Mouse (Mus musculus): Measurements from ENCODE around the gene Ano1. TPM values are rescaled to one million over a fixed set of nuclear protein-coding genes. Genes with fewer than 3 reads are reported as not detected.

Gene Ano1
- polyA plus RNA-seq, 1 experiment from 2014 or later = 7.5 TPM

DNA sequence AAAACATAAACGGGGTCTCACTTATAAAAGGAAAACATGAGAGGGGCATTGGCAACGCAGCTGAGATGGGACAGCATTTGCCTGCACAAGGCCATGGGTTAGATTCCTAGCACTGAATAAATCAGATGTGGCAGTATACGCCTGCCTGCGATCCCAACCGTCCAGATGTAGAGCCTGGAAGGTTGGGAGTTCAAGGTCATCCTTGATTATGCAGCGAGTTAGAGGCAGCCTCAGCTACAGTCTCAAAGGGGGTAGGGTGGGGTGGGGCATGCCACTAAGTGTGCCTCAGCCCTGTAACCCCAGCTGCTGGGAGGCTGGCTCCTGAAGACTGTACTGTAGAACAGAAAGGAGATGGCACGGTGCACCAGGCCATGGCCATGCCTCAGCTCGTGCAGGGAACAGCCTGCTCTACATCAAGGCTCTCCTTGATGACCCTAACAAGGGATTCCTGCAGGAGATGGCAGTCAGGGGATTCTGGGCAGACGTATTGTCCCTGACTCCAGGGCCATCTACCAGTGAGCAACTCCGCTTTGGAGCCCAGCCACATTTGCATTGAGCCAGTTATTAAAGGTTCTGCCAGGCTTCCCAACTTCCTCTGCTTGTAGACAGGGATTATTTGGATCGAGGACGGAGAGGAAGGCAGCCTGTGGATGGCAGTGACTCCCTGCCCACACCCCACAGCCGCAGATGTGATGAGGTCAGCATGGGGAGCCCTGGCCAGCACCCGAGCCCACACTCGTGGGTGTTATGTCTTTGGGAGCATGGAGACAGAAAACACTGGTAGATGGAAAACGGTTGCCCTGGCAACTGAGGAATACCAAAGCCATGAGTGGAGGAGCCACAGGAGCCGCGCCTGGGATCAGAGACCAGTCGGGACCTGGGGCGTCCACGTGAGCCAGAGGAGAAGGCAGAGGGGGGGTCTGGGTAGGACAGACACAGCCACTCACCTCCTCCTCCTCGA, 130.8 kb downstream of the Ano1 start:
- 69% methylated on average over 22 of the region's 22 CpGs for WGBS
- no peak for ATAC-seq (ENCODE audit: low FRiP score)
- Histone ChIP-seq H3K9ac (no peak overlapping the region), H3K9me3 (replicated peaks) (peaks cover 3% of the 10 kb centered on the region; the same call in 1 of the 2 replicates), H3K36me3 (no peaks in the 10 kb centered on the region), H3K4me2 (replicated peaks) (no peak overlapping the region), H3K4me1 (peaks cover 9% of the 10 kb centered on the region; the same call in 1 of the 2 replicates), H3K27me3 (peaks cover 4% of the 10 kb centered on the region; the same call in 1 of the 2 replicates), H3K4me3 (no peak overlapping the region), H3K27ac (no peak overlapping the region)

- Histone ChIP-seq H3K27ac (no peak overlapping the region), H3K4me2 (replicated peaks) (no peak overlapping the region), H3K4me1 (peaks cover 9% of the 10 kb centered on the region; the same call in 1 of the 2 replicates), H3K4me3 (no peak overlapping the region), H3K9ac (no peak overlapping the region), H3K9me3 (replicated peaks) (peaks cover 3% of the 10 kb centered on the region; the same call in 1 of the 2 replicates), H3K36me3 (no peaks in the 10 kb centered on the region), H3K27me3 (no peaks in the 10 kb centered on the region)
- no peak for ATAC-seq (ENCODE audit: low FRiP score)
Observed at GRCm38 (mm10) chr7:144620315-144620714, 131.5 kb downstream of the Ano1 start.

GRCm38 (mm10) chr7:144615343-144615742, 136.4 kb downstream of the Ano1 start:
- no peak overlapping the region for H3K4me3 ChIP-seq
- H3K36me3 ChIP-seq = no peaks in the 10 kb centered on the region
- no peaks in the 10 kb centered on the region for H3K4me1 ChIP-seq
- WGBS = 69% methylated on average over 6 of the region's 6 CpGs
- H3K27me3 ChIP-seq = peaks cover 4% of the 10 kb centered on the region; the same call in 1 of the 2 replicates
- H3K9ac ChIP-seq = no peak overlapping the region
- H3K4me2 ChIP-seq (replicated peaks) = no peak overlapping the region
- ATAC-seq (ENCODE audit: low FRiP score) = no peak
- no peaks in the 10 kb centered on the region for H3K9me3 ChIP-seq (replicated peaks)
- no peak overlapping the region for H3K27ac ChIP-seq

DNA sequence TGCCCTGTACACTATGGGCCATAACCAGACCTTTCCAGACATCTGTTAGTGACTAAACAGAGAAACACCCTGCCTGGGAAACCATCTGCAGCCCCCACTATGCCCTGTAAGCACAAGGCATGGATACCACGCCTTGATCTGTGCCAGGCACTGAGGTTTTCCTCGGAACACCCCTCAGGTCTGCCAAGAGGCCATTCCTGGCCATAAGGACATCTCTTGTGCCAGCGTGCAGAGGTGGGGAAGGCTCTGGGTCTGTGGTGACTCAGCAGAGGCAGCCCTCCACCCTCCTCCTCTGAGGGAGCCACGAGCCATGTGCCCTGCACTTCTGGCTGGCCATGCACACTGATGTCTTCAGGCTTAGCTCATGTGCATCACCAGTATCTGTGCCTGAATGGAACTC, 138.9 kb downstream of the Ano1 start:
- no peak overlapping the region for H3K9ac ChIP-seq
- H3K27me3 ChIP-seq = peaks cover 4% of the 10 kb centered on the region; the same call in 1 of the 2 replicates
- H3K9me3 ChIP-seq (replicated peaks) = no peaks in the 10 kb centered on the region
- ATAC-seq (ENCODE audit: low FRiP score) = no peak
- no peak overlapping the region for H3K27ac ChIP-seq
- H3K4me3 ChIP-seq = no peak overlapping the region
- WGBS = 80% methylated on average over 4 of the region's 4 CpGs
- H3K4me2 ChIP-seq (replicated peaks) = no peak overlapping the region
- no peaks in the 10 kb centered on the region for H3K4me1 ChIP-seq
- H3K36me3 ChIP-seq = no peaks in the 10 kb centered on the region

DNA sequence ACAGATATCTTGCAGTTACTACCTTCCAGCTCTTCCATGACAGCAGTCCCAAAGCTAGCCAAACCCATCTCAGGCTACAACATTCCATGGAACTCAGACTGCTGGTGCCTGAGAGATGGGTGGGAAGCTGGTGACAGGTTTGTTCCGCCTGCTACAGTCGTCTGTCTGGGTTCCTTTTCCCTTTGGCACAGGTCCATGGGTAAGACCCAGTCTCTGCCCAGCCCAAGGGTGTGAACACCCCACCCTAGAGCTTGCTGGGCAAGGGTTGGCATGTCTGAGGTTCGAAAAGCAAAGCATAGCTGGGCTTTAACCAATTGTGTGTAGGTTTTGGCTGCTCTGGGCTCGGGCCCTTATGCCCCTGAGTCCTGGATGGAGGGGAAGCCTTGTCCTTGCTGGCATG, 139.4 kb downstream of the Ano1 start:
- WGBS = 87% methylated on average over 4 of the region's 4 CpGs
- Histone ChIP-seq H3K4me2 (replicated peaks) (no peak overlapping the region), H3K27me3 (peaks cover 4% of the 10 kb centered on the region; the same call in 1 of the 2 replicates), H3K36me3 (no peaks in the 10 kb centered on the region), H3K27ac (no peak overlapping the region), H3K4me1 (no peaks in the 10 kb centered on the region), H3K9me3 (replicated peaks) (no peaks in the 10 kb centered on the region), H3K4me3 (no peak overlapping the region), H3K9ac (no peak overlapping the region)
- ATAC-seq (ENCODE audit: low FRiP score) = no peak

DNA sequence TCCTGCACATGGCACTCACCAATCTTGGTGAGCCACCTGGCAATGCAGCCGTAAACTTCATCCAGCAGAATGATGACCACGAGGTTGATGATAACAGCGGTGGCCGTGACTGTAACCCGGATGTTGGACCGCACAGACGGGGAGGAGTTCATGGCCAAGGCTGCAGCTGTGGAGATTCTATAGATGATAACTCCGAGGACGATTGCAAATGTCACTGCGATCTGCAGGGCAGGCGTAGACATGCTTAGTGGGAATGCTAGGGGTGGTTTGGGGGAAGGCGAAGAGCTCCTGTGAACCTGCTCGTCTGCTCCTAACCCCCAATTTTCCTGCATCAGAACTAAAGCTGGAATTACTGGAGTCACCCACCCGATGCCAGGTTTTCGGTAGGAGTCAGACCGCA, 140.2 kb downstream of the Ano1 start:
- H3K4me3 ChIP-seq = no peak overlapping the region
- H3K27ac ChIP-seq = no peak overlapping the region
- ATAC-seq (ENCODE audit: low FRiP score) = no peak
- 92% methylated on average over 16 of the region's 16 CpGs for WGBS
- H3K4me1 ChIP-seq = no peaks in the 10 kb centered on the region
- H3K27me3 ChIP-seq = peaks cover 4% of the 10 kb centered on the region; the same call in 1 of the 2 replicates
- H3K9me3 ChIP-seq (replicated peaks) = no peaks in the 10 kb centered on the region
- H3K9ac ChIP-seq = no peak overlapping the region
- no peak overlapping the region for H3K4me2 ChIP-seq (replicated peaks)
- H3K36me3 ChIP-seq = no peaks in the 10 kb centered on the region

GRCm38 (mm10) chr7:144609568-144609967, 142.2 kb downstream of the Ano1 start:
- Histone ChIP-seq H3K4me3 (no peak overlapping the region), H3K4me2 (replicated peaks) (no peak overlapping the region), H3K4me1 (no peaks in the 10 kb centered on the region), H3K27me3 (peaks cover 4% of the 10 kb centered on the region; the same call in 1 of the 2 replicates), H3K9me3 (replicated peaks) (no peaks in the 10 kb centered on the region), H3K27ac (no peak overlapping the region), H3K36me3 (no peaks in the 10 kb centered on the region), H3K9ac (no peak overlapping the region)
- 85% methylated on average over 7 of the region's 7 CpGs for WGBS
- ATAC-seq (ENCODE audit: low FRiP score) = no peak

- Histone ChIP-seq H3K4me1 (no peaks in the 10 kb centered on the region), H3K4me2 (replicated peaks) (no peak overlapping the region), H3K4me3 (no peak overlapping the region), H3K27me3 (0 out of 2 replicates have a peak, but pooled peaks cover 4% of the 10 kb centered on the region), H3K27ac (no peak overlapping the region), H3K9ac (no peak overlapping the region), H3K9me3 (replicated peaks) (no peaks in the 10 kb centered on the region), H3K36me3 (no peaks in the 10 kb centered on the region)
- ATAC-seq (ENCODE audit: low FRiP score) = no peak
- WGBS = 93% methylated on average over 15 of the region's 15 CpGs
Observed at GRCm38 (mm10) chr7:144607862-144608261, 143.9 kb downstream of the Ano1 start.

DNA sequence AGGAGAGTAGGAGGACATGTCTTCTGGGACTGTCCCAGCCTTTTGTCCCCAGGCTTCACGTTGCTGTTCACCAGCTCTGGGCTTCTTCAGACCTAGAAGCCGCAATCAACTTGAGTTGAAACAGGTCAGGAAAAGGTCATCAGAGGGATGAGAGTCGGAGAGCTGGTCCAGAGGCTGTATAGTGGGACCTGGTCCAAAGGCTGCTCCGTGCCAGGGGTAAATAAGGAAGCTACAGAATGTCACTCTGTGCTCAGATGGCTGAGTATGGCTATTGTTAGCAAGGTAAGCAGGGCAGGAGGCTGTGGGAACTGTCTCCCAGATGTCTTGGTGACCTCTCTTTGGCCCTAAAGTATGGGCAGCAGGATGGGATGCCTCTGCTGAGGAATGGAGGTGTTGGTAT, 147.0 kb downstream of the Ano1 start:
- Histone ChIP-seq H3K27ac (no peak overlapping the region), H3K9me3 (replicated peaks) (no peaks in the 10 kb centered on the region), H3K4me1 (peaks cover 9% of the 10 kb centered on the region), H3K27me3 (no peaks in the 10 kb centered on the region), H3K9ac (no peak overlapping the region), H3K4me3 (no peak overlapping the region), H3K4me2 (replicated peaks) (no peak overlapping the region), H3K36me3 (no peaks in the 10 kb centered on the region)
- no peak for ATAC-seq (ENCODE audit: low FRiP score)
- WGBS = 64% methylated on average over 4 of the region's 4 CpGs

DNA sequence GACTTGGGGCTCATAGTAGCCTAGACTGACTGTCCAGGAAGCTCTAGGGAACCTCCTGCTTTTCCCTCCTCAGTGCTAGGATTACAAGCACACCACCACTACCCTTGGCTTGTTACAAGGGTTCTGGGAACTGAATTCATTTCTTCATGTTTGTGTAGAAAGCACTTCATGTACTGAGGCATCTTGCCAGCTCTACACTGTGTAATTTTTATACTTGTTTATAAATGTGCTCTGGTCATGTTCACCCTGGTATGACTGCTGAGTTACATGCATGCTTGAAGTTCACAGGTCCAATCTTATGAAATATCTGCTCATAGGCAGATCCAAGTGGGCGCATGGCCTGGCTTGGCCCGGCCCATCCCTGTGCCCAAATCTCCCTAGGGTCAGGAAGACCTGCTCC, 147.5 kb downstream of the Ano1 start:
- ATAC-seq (ENCODE audit: low FRiP score) = no peak
- Histone ChIP-seq H3K27me3 (no peaks in the 10 kb centered on the region), H3K4me1 (peaks cover 9% of the 10 kb centered on the region), H3K4me3 (no peak overlapping the region), H3K9me3 (replicated peaks) (no peaks in the 10 kb centered on the region), H3K4me2 (replicated peaks) (no peak overlapping the region), H3K36me3 (no peaks in the 10 kb centered on the region), H3K27ac (no peak overlapping the region), H3K9ac (no peak overlapping the region)
- WGBS = 95% methylated on average over 2 of the region's 2 CpGs

DNA sequence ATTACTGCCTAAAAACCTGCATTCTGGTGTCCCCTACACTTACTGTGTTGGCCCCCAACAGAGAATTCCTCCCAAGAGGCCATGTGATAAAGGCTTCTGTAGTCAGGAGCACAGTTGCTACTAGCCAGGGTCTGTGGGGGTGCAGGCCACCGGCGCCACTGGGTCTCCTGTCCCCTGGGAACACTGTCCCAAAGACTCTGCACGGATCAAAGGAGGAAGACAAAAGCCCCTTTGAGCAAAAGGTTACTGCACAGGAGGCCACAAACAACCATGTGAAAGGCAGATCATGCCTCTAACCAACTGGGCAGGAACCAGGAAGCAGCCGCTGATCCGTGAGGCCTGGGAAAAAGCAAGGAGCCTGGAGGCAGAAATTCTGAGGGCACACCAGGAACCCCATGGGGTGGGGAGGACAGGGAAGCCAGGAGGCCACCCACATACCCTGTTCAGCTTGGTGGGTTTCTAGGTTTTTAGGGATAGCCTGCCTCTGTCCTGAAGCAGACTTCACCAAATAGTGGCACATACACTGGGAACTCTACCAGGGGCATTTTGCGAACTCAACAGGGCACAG, 151.4 kb downstream of the Ano1 start:
- 21% methylated on average over 6 of the region's 6 CpGs for WGBS
- no peak overlapping the region for H3K27ac ChIP-seq
- ATAC-seq (ENCODE audit: low FRiP score) = no peak

GRCm38 (mm10) chr7:144589508-144589907, 162.3 kb downstream of the Ano1 start:
- ATAC-seq (ENCODE audit: low FRiP score) = peak; percentile 53; the same call in 1 of the 2 replicates
- no peak overlapping the region for H3K4me2 ChIP-seq (replicated peaks)
- no peaks in the 10 kb centered on the region for H3K36me3 ChIP-seq
- WGBS = 79% methylated on average over 3 of the region's 3 CpGs
- H3K4me3 ChIP-seq = no peak overlapping the region
- H3K9me3 ChIP-seq (replicated peaks) = no peaks in the 10 kb centered on the region
- 0 out of 2 replicates have a peak, but pooled peaks cover 2% of the 10 kb centered on the region for H3K4me1 ChIP-seq
- peaks cover 5% of the 10 kb centered on the region for H3K27me3 ChIP-seq
- no peak overlapping the region for H3K27ac ChIP-seq
- no peak overlapping the region for H3K9ac ChIP-seq

More for the DNA sequence above, 151.4 kb downstream of the Ano1 start:
- no peaks in the 10 kb centered on the region for H3K27me3 ChIP-seq
- no peaks in the 10 kb centered on the region for H3K9me3 ChIP-seq (replicated peaks)
- peaks cover 9% of the 10 kb centered on the region for H3K4me1 ChIP-seq
- no peaks in the 10 kb centered on the region for H3K36me3 ChIP-seq
- H3K4me2 ChIP-seq (replicated peaks) = no peak overlapping the region
- no peak overlapping the region for H3K4me3 ChIP-seq
- no peak overlapping the region for H3K9ac ChIP-seq

All from hindbrain, embryonic 12.5 days (tissue).